Mouse (Mus musculus) bone marrow macrophage, adult 2 months (primary cell): ENCODE results near the gene Rhoa.

Source experiments
- CTCF ChIP-seq: IDR thresholded peaks from 2 replicates; pipeline ENCODE4 v1.5.1; 2012; ENCODE audit warnings: low read depth, mild to moderate bottlenecking, low read length, moderate library complexity
- POLR2A ChIP-seq: IDR thresholded peaks from 2 replicates; pipeline ENCODE4 v1.6.1; 2012; ENCODE audit warnings: mild to moderate bottlenecking, low read depth, low read length, borderline replicate concordance

- TF ChIP-seq CTCF (no peak), POLR2A (no peak)
Observed at GRCm38 (mm10) chr9:108349727-108350126, 43.8 kb downstream of the Rhoa start.
